Mouse (Mus musculus): ENCODE data around the gene Prlhr. TPM values are rescaled to one million over a fixed set of nuclear protein-coding genes. Genes with fewer than 3 reads are reported as not detected.

The Prlhr gene
- total RNA-seq, 1 experiment: not detected

GRCm38 (mm10) chr19:60455791-60456190 is 12.3 kb downstream of the Prlhr start:
- Histone ChIP-seq H3K27ac (ENCODE audit: insufficient read depth, low read depth, low read length, poor library complexity, severe bottlenecking) (no peak overlapping the region), H3K4me3 (ENCODE audit: insufficient read depth in 1 of 2, low read depth in 1 of 2, low read length in 2 of 2, poor library complexity in 1 of 2, severe bottlenecking in 1 of 2) (no peak overlapping the region), H3K36me3 (ENCODE audit: control insufficient read depth, insufficient read depth, low read length, poor library complexity, severe bottlenecking) (no peaks in the 10 kb centered on the region), H3K4me1 (ENCODE audit: control insufficient read depth in 2 of 2, insufficient read depth in 2 of 2, low read length in 2 of 2, poor library complexity in 1 of 2) (no peaks in the 10 kb centered on the region), H3K9ac (ENCODE audit: insufficient read depth, low read depth, low read length, poor library complexity, severe bottlenecking) (no peak overlapping the region), H3K9me3 (ENCODE audit: control insufficient read depth, insufficient read depth, low read depth, low read length) (no peaks in the 10 kb centered on the region)
- no peak for DNase-seq (ENCODE audit: low read depth, low spot score)
- no peak for TF ChIP-seq ZC3H11A (IDR thresholded peaks at IDR 0.05; ENCODE audit: borderline replicate concordance, low read depth, low read length)
- peak; percentile 92 for TF ChIP-seq ZNF384 (IDR thresholded peaks at IDR 0.05; ENCODE audit: low read depth, low read length)
- in situ Hi-C loops (cut with MboI; ENCODE audit: low sequenced_read_pairs in 2 of 2, unreplicated experiment in 2 of 2): no loop called here

DNA sequence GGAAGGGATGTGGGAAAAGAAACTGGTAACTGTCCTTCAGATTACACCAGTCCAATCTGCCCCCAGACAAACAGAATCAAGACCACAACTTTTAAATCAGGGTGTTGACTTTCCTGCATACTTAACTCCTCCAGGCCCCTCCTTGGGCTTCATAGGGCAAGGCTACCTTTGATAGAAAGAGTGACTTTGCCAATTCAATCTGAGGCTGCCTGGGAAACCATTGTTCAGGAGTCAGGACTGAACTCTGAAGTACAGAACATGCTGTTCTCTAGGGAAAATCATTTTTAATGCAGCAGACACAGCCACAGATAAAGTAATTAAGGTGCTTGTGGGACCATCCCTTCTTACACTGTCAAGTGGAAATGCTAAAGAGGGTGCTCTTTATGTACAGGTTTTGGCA is 27.6 kb downstream of the Prlhr start:
- Histone ChIP-seq H3K27ac (ENCODE audit: insufficient read depth, low read depth, low read length, poor library complexity, severe bottlenecking) (no peak overlapping the region), H3K36me3 (ENCODE audit: control insufficient read depth, insufficient read depth, low read length, poor library complexity, severe bottlenecking) (no peaks in the 10 kb centered on the region), H3K9ac (ENCODE audit: insufficient read depth, low read depth, low read length, poor library complexity, severe bottlenecking) (no peak overlapping the region), H3K4me3 (ENCODE audit: insufficient read depth in 1 of 2, low read depth in 1 of 2, low read length in 2 of 2, poor library complexity in 1 of 2, severe bottlenecking in 1 of 2) (no peak overlapping the region), H3K9me3 (ENCODE audit: control insufficient read depth, insufficient read depth, low read depth, low read length) (no peaks in the 10 kb centered on the region), H3K4me1 (ENCODE audit: control insufficient read depth in 2 of 2, insufficient read depth in 2 of 2, low read length in 2 of 2, poor library complexity in 1 of 2) (no peaks in the 10 kb centered on the region)
- in situ Hi-C loops (cut with MboI; ENCODE audit: low sequenced_read_pairs in 2 of 2, unreplicated experiment in 2 of 2): no loop called here
- no peak for TF ChIP-seq CHD2 (IDR thresholded peaks at IDR 0.05; ENCODE audit: low read depth, low read length)
- TF ChIP-seq ZNF384 (IDR thresholded peaks at IDR 0.05; ENCODE audit: low read depth, low read length): no peak
- no peak for TF ChIP-seq HCFC1 (IDR thresholded peaks at IDR 0.05; ENCODE audit: borderline replicate concordance, insufficient read depth, low read length)
- no peak for TF ChIP-seq ZC3H11A (IDR thresholded peaks at IDR 0.05; ENCODE audit: borderline replicate concordance, low read depth, low read length)
- no peak for TF ChIP-seq MAFK (IDR thresholded peaks at IDR 0.05; ENCODE audit: insufficient read depth, low read depth, low read length)
- DNase-seq (ENCODE audit: low read depth, low spot score): no peak

DNA sequence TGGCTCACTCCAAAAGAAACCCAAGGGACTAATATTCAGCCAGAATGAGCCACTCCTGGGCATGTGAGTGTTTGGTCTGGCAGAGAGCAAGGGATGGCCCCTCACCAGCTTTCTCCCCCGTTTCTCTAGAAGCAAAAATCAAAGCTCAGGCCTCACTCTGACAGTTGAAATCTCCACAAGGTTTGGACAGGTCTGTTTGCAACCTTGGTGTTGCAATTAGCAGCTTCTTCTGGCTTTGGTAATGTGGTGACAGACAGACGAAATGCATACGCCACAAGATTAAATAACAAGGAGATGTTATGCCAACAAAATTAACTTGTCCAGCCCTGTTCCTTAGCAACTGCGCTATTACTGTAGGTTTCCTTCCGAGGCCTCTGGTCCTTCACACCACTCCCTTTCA is 28.0 kb downstream of the Prlhr start:
- Histone ChIP-seq H3K27ac (ENCODE audit: insufficient read depth, low read depth, low read length, poor library complexity, severe bottlenecking) (no peak overlapping the region), H3K4me1 (ENCODE audit: control insufficient read depth in 2 of 2, insufficient read depth in 2 of 2, low read length in 2 of 2, poor library complexity in 1 of 2) (no peaks in the 10 kb centered on the region), H3K9ac (ENCODE audit: insufficient read depth, low read depth, low read length, poor library complexity, severe bottlenecking) (no peak overlapping the region), H3K36me3 (ENCODE audit: control insufficient read depth, insufficient read depth, low read length, poor library complexity, severe bottlenecking) (no peaks in the 10 kb centered on the region), H3K9me3 (ENCODE audit: control insufficient read depth, insufficient read depth, low read depth, low read length) (no peaks in the 10 kb centered on the region), H3K4me3 (ENCODE audit: insufficient read depth in 1 of 2, low read depth in 1 of 2, low read length in 2 of 2, poor library complexity in 1 of 2, severe bottlenecking in 1 of 2) (no peak overlapping the region)
- TF ChIP-seq MAFK (IDR thresholded peaks at IDR 0.05; ENCODE audit: insufficient read depth, low read depth, low read length) (no peak), CHD2 (IDR thresholded peaks at IDR 0.05; ENCODE audit: low read depth, low read length) (no peak), ZNF384 (IDR thresholded peaks at IDR 0.05; ENCODE audit: low read depth, low read length) (no peak), ZC3H11A (IDR thresholded peaks at IDR 0.05; ENCODE audit: borderline replicate concordance, low read depth, low read length) (no peak), HCFC1 (IDR thresholded peaks at IDR 0.05; ENCODE audit: borderline replicate concordance, insufficient read depth, low read length) (no peak)
- no peak for DNase-seq (ENCODE audit: low read depth, low spot score)
- in situ Hi-C loops (cut with MboI; ENCODE audit: low sequenced_read_pairs in 2 of 2, unreplicated experiment in 2 of 2): no loop called here

DNA sequence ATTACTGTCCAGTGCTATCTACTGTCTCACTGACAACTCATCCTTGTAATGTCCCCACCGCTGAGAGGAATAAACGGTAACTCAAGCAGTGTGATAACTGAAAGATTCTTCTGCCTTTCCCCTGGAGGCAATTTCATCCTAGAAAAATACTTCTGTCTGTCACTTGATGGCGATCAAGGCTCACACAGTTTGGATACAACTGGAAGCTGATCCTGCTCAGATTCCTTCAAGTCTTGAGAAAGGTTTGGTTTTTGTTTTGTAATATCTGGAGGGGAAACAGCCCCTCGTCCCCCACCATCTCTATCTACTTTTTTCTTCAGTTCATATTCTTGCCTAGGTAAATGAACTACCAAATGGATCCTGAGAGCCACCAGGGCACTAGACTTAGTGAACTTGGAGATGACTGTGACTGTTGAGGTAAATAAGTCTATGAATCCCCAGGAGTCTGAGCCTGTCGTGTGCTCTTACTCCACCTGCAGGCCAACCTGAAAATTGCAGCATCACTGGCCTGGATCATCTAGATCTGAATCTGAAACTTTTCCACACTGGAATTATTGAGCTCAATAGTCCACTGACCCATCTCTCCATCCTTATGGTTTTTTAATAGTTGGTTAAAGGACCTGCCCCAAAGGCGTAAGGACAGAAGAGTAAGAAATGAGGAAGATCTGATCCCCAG is 30.4 kb downstream of the Prlhr start:
- no peaks in the 10 kb centered on the region for H3K9me3 ChIP-seq (ENCODE audit: control insufficient read depth, insufficient read depth, low read depth, low read length)
- no peak overlapping the region for H3K27ac ChIP-seq (ENCODE audit: insufficient read depth, low read depth, low read length, poor library complexity, severe bottlenecking)
- H3K4me3 ChIP-seq (ENCODE audit: insufficient read depth in 1 of 2, low read depth in 1 of 2, low read length in 2 of 2, poor library complexity in 1 of 2, severe bottlenecking in 1 of 2): no peak overlapping the region
- no peak overlapping the region for H3K9ac ChIP-seq (ENCODE audit: insufficient read depth, low read depth, low read length, poor library complexity, severe bottlenecking)
- TF ChIP-seq ZNF384 (IDR thresholded peaks at IDR 0.05; ENCODE audit: low read depth, low read length) (no peak), CHD2 (IDR thresholded peaks at IDR 0.05; ENCODE audit: low read depth, low read length) (no peak), HCFC1 (IDR thresholded peaks at IDR 0.05; ENCODE audit: borderline replicate concordance, insufficient read depth, low read length) (no peak), ZC3H11A (IDR thresholded peaks at IDR 0.05; ENCODE audit: borderline replicate concordance, low read depth, low read length) (no peak), MAFK (IDR thresholded peaks at IDR 0.05; ENCODE audit: insufficient read depth, low read depth, low read length) (no peak)
- no peaks in the 10 kb centered on the region for H3K4me1 ChIP-seq (ENCODE audit: control insufficient read depth in 2 of 2, insufficient read depth in 2 of 2, low read length in 2 of 2, poor library complexity in 1 of 2)
- in situ Hi-C loops (cut with MboI; ENCODE audit: low sequenced_read_pairs in 2 of 2, unreplicated experiment in 2 of 2): no loop called here
- H3K36me3 ChIP-seq (ENCODE audit: control insufficient read depth, insufficient read depth, low read length, poor library complexity, severe bottlenecking): no peaks in the 10 kb centered on the region
- DNase-seq (ENCODE audit: low read depth, low spot score): peak; percentile 36

Measured in ES-E14 (cell line).